Mouse (Mus musculus) frontal cortex, postnatal 36 days (tissue): ENCODE data around the gene Mefv.
"Not testable (repeated sequence)": the region's sequence is repeated elsewhere in the genome, so short reads cannot be mapped to it uniquely, and the experiment has no call there.

Experiments used
- DNase-seq, 2 experiments: peaks; one replicate each; pipeline ENCODE4 v3.0.0; 2022; ENCODE audit warnings: low spot score in 2 of 2

Gene Mefv

DNA sequence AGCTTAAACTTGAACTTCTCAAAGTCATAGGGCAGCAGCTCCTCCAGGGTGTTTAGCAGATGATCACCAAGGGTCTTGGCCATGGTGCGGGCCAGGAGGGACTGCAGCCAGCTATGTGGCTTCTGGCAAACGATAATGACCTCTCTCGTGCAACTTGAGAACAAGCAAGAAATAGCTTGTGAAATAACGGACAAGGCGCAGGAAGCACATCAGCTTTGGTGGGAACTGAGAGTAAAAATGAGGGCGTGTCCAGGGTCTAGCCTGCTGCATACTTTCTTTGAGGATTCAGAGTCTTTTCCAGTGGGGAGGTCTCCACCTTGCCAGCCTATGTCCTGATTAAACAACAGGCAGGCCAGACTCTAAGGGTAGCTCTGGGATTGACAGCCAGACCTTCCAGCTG is at the start of gene Mefv:
Mefv (minus strand) TSS at position 118 of the 400 bp plus-strand sequence.
- DNase-seq = no peak

DNA sequence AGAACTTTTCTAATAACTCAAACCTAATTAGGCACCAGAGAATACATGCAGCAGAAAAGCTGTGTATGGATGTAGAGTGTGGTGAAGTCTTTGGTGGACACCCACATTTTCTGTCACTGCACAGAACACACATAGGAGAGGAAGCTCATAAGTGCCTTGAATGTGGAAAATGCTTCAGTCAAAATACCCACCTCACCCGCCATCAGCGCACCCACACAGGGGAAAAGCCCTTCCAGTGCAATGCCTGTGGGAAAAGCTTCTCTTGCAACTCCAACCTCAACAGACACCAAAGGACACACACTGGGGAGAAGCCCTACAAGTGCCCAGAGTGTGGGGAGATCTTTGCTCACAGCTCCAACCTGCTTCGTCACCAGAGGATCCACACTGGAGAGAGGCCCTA is 31.1 kb upstream of the Mefv start:
- DNase-seq = no peak

DNA sequence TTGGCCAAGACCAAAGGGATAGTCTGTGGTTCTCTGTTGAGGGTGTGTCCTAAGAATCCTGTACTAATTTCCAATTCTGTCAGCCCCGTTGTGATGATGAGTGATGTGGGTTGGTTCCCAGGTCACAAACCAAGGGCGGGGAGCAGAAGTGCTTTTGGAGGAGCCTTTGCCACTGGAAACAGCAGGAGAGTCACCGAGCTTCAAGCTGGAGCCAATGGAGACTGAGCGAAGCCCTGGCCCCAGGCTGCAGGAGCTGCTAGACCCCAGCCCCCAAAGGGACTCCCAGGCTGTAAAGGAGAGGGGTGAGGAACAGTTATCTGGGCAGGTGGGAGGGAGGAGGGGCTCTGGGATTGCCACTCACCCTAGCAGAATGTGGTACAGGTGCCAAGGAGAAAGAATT is 27.8 kb upstream of the Mefv start:
- no peak for DNase-seq

DNA sequence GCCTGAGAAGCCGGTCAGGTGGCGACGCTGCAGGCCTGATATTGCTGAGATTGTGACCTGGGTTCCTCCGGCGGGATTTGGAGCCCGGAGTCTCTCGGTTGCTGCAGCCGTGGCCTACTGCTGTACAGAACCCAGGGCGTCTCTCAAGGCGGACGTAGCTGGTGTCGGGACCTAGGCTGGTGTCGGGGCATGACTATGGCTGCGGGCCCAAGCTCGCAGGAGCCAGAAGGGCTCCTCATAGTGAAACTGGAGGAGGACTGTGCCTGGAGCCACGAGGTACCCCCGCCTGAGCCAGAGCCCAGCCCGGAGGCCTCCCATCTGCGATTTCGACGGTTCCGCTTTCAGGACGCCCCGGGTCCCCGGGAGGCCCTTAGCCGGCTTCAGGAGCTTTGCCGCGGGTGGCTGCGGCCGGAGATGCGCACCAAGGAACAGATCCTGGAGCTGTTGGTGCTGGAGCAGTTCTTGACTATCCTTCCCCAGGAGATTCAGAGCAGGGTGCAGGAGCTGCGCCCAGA is 26.3 kb upstream of the Mefv start:
- DNase-seq = no peak

DNA sequence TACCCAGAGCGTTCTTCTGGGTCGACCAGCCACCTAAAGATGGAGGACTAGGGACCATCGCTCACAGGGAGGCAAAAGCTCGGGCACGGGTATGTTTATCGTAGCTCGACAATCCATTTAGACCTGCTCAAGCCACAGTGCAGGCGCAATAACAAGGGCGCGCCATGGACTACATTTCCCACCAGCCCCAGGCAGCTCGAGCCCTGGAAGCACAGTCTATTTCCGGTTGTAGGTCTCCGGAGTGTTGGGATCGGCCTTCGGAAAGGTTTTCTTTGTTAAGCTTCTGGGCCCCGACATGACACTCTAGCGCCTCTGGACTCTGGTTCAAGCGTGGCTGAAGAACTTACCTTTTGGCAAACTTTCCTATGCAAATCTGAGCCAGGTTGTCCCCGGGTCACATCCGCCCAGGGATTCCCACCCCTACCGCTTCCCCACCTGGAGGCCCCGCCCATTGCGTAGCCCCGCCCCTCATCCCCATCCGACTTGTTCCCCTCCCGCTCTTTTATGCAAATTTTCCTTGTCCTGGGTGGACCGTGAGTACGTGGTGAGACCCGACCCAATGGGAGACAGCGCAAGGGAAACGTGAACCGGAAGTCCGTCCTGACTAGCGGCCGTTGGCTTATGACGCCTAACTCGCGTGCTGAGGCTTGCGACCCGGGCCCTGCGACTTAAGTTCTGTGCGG is 25.7 kb upstream of the Mefv start, which contains the start of gene Zfp263:
Zfp263 (plus strand) TSS at position 591 of the 683 bp plus-strand sequence.
- DNase-seq = peak; percentile 93 to 96

DNA sequence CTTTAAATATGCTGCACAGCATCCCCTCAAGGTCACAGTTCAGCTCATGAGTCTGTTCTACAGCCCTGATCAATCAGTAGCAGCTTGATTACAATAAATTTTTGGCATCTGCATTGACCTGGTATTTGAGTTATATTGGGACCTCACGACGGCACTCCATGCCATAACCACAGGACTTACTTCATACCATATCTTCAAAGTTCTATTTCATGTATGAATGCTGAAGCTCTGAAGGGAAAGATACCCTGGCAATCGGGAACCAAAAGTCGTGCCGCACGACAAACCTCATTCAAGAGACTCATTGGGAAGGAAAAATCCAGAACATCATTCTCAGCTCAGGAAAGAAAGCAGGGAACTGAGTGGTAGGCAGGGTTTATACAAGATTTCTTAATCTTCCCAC is 24.6 kb upstream of the Mefv start:
- DNase-seq = no peak

DNA sequence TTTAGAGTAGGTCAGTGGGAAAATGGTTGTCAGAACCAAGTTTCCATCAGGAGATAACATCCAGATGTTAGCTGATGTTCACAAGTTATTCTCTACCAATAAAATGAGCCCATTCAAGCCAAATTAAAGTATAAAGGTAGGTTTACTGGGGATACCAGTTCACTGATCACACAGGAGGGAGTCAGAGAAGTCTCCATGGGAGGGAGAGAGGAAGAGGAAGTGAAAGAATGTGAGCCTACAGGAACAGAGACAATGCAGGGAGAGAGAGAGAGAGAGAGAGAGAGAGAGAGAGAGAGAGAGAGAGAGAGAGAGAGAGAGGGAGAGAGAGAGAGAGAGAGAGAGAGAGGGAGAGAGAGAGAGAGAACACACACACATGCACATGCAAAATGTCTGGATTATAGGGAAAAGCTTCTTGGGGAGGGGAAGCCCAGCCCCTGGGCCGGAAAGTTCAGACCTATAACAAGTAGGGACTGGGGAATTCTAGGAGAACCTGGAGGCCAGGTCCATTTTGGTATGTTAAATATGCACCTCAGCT is 15.4 kb upstream of the Mefv start:
- no peak for DNase-seq

DNA sequence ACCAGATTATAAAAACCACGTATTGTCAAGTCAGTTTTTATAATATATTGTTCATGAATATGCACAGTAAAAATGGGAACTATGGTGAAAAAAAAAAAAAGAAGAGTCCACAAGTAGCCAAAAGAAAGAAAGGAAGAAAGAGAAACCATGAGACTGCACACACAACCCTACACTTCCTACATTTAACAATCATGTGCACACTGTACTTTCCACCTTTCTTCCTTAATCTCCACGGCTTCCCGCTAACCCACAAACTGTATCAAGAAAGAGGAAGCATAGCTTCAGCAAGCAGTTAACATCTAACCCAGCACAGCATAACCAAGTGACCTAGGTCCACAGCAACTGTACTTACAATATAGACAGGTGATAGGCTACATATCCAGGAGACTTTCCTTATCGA is 14.7 kb upstream of the Mefv start:
- DNase-seq = no peak

DNA sequence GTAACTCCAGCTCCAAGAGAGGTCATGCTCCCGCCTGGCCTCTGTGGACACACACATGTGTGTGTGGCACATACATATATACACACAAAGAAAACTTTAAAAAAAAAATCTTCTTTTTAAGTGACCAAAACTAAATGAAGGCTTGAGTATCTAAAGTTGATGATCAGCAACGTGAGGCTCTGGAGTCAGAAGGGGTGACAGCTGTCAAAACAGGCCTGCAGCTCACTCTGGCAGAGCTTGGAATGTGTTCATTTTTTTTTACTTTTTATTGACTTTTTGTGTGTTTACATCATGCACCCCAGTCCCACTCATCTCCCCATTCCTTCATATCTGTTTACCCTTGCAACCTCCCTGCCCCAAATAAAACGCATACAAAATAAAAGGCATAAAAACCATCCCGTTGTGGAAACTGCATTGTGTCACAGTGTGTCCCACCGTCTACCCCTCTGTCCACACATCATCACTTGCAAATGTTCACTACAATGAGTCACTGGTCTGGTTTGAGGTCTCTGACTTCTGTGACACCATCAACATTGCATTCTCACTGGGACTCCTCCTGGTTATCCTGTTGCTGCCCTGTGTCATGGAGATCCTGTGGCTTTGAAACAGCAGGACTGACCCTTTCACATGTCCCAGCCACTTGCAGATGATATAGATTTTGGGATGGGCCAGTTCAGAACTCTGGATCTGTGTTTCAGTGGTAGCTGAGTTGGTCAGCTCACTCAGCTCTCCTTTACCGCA is 10.3 kb upstream of the Mefv start:
- DNase-seq = no peak

DNA sequence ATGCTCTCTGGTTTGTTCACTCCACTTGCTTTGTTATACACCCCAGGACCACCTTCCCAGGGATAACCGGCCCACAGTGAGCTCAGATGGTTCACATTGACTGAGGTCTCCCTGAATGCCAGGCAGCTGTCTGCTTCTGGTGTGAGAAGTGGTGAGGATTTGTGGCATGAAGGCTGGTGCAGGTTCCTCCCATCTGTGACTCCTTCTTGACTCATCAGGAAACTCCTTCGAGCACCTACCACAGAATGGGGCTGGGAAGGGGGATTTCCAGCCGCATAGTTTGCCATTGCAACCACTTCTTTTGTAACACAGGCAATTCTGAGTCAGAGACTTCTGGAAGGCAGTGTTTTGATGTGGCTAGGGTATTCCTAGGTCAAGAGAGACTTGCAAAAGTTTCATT is 5.3 kb upstream of the Mefv start:
- no peak for DNase-seq

DNA sequence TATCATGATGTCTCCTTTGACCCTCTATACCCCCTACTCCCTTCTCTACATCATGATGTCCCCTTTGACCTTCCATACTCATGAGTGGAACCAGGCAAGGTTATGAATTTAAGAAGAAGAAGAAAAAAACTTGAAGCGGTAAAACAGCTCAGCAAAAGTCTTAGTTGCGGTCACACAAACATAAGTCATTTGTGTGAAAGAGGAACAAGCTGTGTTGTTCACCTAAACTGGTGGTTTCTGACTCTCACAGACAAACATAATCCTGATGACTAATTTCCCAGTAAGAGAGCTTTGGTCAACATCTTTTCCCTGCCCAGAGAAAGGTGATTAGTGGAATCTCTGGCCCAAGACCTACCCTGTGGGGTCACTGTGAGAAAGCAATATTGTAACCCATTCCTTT is 3.2 kb downstream of the Mefv start:
- DNase-seq = no peak

DNA sequence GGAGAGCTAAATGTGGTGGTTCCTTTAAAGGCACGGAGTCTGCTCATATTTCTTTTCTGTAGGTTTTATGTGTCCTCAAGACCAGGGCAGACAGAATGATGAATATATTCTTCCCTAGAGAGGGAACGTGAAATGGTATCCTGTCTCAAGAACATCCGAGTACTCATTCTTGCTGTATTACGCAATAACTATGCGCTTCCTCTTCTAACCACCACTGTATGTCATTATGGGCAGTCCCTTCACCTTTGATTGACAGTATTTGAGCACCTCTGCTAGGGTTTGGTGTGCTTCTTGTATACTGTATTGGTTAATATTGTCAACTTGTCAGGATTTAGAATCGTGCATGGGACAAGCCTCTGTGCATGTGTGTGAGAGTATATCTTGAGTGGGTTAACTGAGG is 11.2 kb downstream of the Mefv start:
- DNase-seq = no peak

DNA sequence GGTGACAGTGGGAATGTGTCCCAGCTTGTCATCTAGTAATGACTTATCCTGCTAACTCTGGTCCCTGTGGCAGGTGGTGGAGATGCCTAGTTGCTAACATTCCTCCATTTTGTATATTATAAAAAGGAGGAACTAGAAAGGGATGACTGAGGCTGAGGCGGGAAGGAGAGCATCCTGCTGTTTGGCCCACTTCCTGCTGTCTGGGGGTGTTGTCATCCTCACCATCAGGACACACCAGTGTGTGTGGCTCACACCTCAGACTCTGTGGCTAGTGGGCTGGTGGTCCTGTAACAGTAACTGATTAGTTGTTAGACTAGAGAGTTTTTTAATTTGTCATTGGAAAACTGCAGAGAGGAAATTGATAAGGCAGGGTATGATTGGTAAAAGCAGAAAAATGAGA is 17.0 kb downstream of the Mefv start:
- no peak for DNase-seq

DNA sequence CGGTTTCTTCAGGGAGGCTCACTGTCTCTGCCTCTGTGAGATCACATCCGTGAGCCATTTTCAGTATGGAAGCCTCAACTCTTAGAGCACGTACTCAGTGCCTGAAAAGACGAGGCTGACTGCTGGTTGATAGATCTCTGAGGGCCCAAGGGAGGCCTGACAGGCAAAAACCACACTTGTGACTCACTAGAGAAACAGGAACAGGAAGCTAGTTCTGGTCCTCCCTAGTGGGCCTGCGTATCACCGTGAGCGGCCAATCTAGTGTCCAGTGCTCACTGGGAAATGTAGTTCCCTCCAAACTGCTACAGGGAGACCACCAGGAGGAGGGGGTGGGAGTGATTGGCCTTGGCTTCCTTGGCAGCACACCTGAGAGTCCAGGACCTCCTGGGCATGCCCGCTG is 18.6 kb downstream of the Mefv start:
- DNase-seq = no peak

DNA sequence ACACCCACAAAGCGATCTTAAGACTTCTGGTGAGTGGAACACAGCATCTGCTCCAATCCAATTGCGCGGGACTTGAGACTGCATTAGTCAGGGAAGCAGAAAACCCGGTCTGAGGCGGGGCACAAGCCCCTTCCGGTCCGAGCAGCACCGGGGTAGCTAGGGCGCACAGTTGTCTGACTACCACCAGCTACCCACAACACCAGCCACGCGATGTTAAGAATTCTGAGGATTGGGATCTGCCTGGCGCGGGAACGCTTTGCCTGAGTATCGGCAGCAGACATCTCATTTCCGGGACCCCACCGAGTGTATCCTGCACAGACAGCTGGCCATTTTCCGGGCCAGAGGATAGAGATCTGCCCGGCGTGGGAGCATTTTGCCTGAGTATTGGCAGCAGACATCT is 28.3 kb downstream of the Mefv start:
- not testable (repeated sequence) for DNase-seq
